Mouse (Mus musculus) embryonic stem cell, embryonic (primary cell): ENCODE measurements at regions not wholly inside any gene's neighbourhood (a gene's known extent, or its start where the extent isn't known, plus 50 kb on each side); places are given as distances from the start of the nearest gene placed in this dataset.

Source experiments
- CTCF ChIA-PET, 4 experiments: fragments of 300-600 bp in 2 of 4; fragments of 350-600 bp in 2 of 4; sonication (Branson Sonifier 250); formaldehyde crosslinking; loops; one replicate each; lab custom pipeline; 2022; ENCODE audit warnings: inconsistent platforms in 2 of 4; lab: Charles Lee
- POLR2A ChIA-PET, 4 experiments: fragments of 300-600 bp in 2 of 4; fragments of 350-600 bp in 2 of 4; sonication (Branson Sonifier 250); formaldehyde crosslinking; loops; one replicate each; lab custom pipeline; 2022; ENCODE audit warnings: antibody characterized with exemption in 4 of 4, inconsistent platforms in 1 of 4; lab: Charles Lee

GRCm38 (mm10) chr11:66845238-66845637, 66.5 kb upstream of the Pirt start:
- CTCF ChIA-PET = interaction anchor here in 1 of 4 experiments (0.8 kb wide), 1 partner anchor 1007 kb away, joined by 9 read pairs; no protein-coding TSS in a partner anchor
- POLR2A ChIA-PET = no interaction called here

DNA sequence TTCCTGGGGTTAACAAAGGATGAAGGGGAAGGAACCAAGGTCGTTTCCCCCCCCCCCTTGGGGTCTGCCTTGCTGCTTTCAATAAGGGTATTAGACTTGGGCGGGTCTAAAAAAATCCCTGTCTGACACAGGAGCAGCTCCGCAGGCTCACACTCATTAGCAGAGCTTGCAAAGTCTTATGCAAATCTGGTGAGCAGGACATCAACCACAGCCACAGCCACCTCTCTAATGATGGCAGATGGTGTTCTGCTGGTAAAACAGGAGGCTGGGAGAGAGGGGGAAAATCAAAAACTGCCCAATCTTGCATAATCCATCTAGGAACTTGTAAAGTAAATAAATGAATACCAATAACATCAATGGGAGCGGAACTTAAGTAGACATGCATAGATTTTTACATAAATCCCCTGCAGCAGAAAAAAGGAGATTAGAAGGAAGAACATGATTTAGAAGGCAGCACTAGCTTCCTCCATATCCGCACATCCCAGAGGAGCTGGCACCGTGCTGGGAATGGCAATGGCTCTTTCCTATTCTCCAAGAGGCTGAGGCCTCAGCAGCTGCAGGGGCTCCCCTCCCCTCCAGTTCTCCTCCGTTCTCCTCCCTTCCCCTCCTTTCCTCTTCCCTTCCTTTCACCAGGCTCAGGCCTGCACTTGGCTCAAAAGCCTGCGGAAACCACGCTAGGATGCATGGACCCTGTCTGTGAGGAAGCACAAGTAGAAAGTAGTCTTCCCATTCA, 65.6 kb upstream of the Pirt start:
- POLR2A ChIA-PET = interaction anchor here in 2 of 4 experiments (0.7 kb wide), 2 partner anchors 236 to 774 kb away, joined by 3 read pairs; no protein-coding TSS in a partner anchor
- CTCF ChIA-PET = interaction anchor here in 3 of 4 experiments (0.6 to 0.8 kb wide), 6 partner anchors 25 to 1026 kb away, joined by 3 to 9 read pairs (median 4); no protein-coding TSS in a partner anchor
